Mouse (Mus musculus) heart, postnatal 14 days (tissue): ENCODE measurements around the gene Tbc1d8b. TPM values are rescaled to one million over a fixed set of nuclear protein-coding genes. Genes with fewer than 3 reads are reported as not detected.

Experiments used
- DNase-seq, 2 experiments: peaks; one replicate each; pipeline ENCODE4 v3.0.0; 2021 to 2022
- intact Hi-C: fragments of 180-260 bp; cut with DNase I; formaldehyde crosslinking; loops from one replicate; pipeline ENCODE4 v1.15.1; 2025
- total RNA-seq, 2 experiments: library from RNA; stranded (reverse); gene quantifications; 2 replicates each; pipeline ENCODE4 v1.2.3; 2021

Tbc1d8b gene
- total RNA-seq, 2 experiments from 2014 or later: 6.0 to 6.6 TPM

- intact Hi-C loops: no loop called here
- DNase-seq: no peak
These were observed 92.6 kb downstream of the Tbc1d8b start for GRCm38 (mm10) chrX:139777357-139777756.

GRCm38 (mm10) chrX:139778886-139779285 is 94.1 kb downstream of the Tbc1d8b start:
- intact Hi-C loops: no loop called here
- DNase-seq: no peak

DNA sequence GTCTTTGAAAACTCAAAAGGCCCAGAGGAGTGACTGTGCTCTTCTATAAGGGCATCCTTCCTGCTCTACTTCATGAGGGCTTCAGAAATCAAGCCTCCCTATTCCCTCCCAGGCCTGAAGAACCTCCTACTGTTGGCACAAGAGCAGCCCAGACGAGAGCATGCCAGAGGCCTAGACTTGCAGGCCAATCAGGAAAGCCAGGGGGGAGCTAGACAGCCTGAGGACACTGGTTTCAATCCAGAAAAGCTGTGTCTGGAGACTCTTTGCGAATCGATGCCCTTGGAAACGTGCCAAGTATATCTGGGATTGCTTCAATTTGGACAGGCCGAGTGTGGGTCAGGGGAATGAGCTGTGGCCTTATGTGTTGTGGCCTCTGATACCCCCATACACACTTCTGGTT is 94.6 kb downstream of the Tbc1d8b start:
- intact Hi-C loops: no loop called here
- DNase-seq: peak in 1 of 2 experiments; percentile 2

DNA sequence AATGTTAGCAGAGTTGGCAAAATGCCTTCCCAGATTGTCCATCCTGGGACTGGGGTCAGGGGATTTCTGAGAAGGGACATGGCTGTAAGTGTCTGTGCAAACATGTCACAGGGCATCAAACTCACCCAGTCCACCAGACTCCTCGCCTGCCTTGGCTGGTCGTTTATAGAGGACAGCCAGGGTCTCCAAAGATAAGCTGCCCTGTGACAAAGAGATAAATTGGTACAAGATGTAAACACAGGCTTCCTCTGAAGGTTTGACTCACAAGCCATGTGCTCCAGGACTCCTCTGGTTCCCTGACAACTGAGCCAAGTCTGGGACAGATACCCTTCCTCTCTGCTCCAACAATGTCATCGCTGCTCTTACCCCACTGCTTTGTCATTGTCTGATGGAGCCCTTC is 96.2 kb downstream of the Tbc1d8b start:
- intact Hi-C loops: no loop called here
- DNase-seq: no peak

DNA sequence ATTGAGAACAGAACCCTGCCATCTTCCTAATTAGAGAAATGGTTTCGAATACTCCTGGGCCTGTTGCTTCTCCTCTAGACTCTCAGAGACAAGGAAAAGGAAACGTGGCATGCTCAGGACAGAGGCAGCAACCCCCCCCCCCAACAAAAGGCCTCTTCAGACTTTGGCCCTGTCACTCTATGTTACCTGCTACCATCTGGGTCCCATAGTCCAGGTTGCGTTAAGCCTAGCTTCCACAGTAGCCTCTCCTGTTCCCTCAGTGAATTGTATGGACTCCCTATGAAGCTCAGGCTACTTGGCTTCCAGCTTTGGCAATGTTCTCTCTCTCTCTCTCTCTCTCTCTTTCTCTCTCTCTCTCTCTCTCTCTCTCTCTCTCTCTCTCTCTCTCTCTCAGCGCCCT is 96.8 kb downstream of the Tbc1d8b start:
- DNase-seq: no peak
- intact Hi-C loops: no loop called here

- intact Hi-C loops: no loop called here
- DNase-seq: no peak
These were observed 97.7 kb downstream of the Tbc1d8b start, which contains the start of gene Ripply1 for GRCm38 (mm10) chrX:139782278-139783044. Gene Ripply1, minus strand, starts transcription at chrX:139782353.

DNA sequence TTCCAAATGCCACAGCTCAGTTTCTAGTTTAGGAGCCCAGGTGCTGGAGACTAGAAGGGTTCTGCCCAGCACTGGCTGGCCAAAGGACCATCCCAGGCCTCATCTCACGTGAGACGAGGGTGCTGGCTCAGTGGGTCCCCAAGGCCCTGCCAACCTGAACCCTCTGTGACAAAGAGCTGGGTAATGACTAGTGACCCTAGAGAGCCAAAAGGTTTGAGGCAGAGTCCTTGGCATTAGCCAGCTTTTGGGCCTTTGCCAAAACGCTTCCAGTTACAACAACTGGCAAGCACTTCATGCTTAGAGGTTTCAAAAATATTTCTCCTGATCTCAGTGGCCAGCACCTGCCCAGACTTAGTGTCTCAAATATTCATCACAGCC is 98.2 kb downstream of the Tbc1d8b start:
- peak; percentile 14 to 23 for DNase-seq
- intact Hi-C loops: no loop called here

DNA sequence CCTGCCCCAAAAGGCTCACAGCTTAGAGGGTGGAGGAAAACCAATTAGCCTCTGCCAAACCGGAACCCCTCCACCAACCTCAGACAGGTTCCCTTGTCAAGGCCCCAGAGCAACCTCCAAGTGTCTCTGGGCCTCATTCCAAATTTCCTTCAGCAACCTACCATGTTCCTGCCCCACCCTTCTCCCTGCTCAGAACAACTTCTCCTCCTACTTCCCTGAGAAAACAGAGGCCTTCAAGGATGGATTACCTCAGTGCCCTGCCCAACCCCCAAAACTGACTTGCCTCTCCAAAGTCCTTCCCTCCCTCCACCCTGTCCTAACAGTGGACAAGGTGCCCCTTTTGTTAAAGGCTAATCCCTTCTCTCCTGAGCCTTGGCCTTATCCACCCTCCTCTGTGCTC is 101.0 kb downstream of the Tbc1d8b start:
- no peak for DNase-seq
- intact Hi-C loops: no loop called here

GRCm38 (mm10) chrX:139794072-139794845 is 109.5 kb downstream of the Tbc1d8b start:
- DNase-seq: no peak
- intact Hi-C loops: no loop called here

GRCm38 (mm10) chrX:139796037-139796436 is 111.2 kb downstream of the Tbc1d8b start:
- DNase-seq: no peak
- intact Hi-C loops: no loop called here

- intact Hi-C loops: no loop called here
- DNase-seq: no peak
These were observed 113.1 kb downstream of the Tbc1d8b start for GRCm38 (mm10) chrX:139797875-139798274.

GRCm38 (mm10) chrX:139799953-139800352 is 115.2 kb downstream of the Tbc1d8b start:
- intact Hi-C loops: no loop called here

DNA sequence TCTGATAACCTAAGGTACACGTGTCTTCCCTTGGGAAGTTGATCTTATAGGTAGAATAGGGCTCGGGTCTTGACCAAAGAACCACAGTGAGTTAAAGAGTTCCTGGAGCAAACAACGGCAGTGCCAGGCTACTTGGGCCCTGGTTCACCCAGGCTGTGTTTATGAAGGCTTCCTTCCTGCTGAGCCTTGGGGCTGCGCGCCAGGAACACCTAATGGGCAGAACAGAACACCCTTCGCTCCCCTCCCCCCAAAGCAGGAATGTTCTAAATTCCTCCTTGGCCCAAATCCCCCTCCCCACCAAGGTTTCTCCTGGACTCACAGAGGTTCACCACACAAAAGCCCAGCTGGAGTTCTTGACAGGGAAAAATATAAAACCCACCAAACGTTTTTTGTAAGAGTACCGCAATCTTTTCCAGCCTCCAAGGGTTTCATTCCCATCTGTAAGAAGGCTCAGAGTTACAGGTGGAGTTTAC is 115.6 kb downstream of the Tbc1d8b start, which contains the start of gene Cldn2:
Gene Cldn2, plus strand, starts transcription at position 423 of the 473 bp plus-strand sequence.
- no peak for DNase-seq
- intact Hi-C loops: no loop called here

More at GRCm38 (mm10) chrX:139799953-139800352, 115.2 kb downstream of the Tbc1d8b start:
- DNase-seq: no peak

Other genes starting within 250 kb of the Tbc1d8b start
- under 1 TPM; 0.12 to 0.24 TPM for gene D330045A20Rik, start 204.6 kb upstream of the Tbc1d8b start, total RNA-seq
- gene Rnf128, start 121.7 kb upstream of the Tbc1d8b start, total RNA-seq: 10 to 100 TPM; 63.5 to 65.2 TPM
- not detected for gene Gm15013, start 29.5 kb downstream of the Tbc1d8b start, total RNA-seq
- gene Ripply1, start 97.4 kb downstream of the Tbc1d8b start, total RNA-seq: not detected
- not detected for gene Cldn2, start 115.8 kb downstream of the Tbc1d8b start, total RNA-seq
- 1 to 10 TPM; 4.9 to 6.1 TPM for gene Morc4, start 186.7 kb downstream of the Tbc1d8b start, total RNA-seq